Mouse (Mus musculus) CH12.LX (cell line): ENCODE measurements at regions not wholly inside any gene's neighbourhood (a gene's known extent, or its start where the extent isn't known, plus 50 kb on each side); places are given as distances from the start of the nearest gene placed in this dataset.

Experiments
- CTCF ChIP-seq, 2 experiments: IDR thresholded peaks in 1 of 2; conservative IDR thresholded peaks in 1 of 2; 2 replicates each; pipeline ENCODE4 v1.5.1; 2011 to 2012; ENCODE audit warnings: low read depth in 2 of 2, low read length in 2 of 2, improper control_type of control experiment in 1 of 2, inconsistent platforms in 1 of 2, mild to moderate bottlenecking in 1 of 2, moderate library complexity in 1 of 2
- ELF1 ChIP-seq: IDR thresholded peaks from 2 replicates; pipeline ENCODE4 v1.6.1; 2014; ENCODE audit warnings: low read depth, mild to moderate bottlenecking, inconsistent platforms, low read length, improper control_type of control experiment
- EP300 ChIP-seq: IDR thresholded peaks from 2 replicates; pipeline ENCODE4 v1.6.1; 2011; ENCODE audit warnings: low read length, improper control_type of control experiment
- HCFC1 ChIP-seq: IDR thresholded peaks from 2 replicates; pipeline ENCODE4 v1.6.1; 2012; ENCODE audit warnings: low read depth, mild to moderate bottlenecking, inconsistent platforms, low read length, improper control_type of control experiment
- JUND ChIP-seq: conservative IDR thresholded peaks from 2 replicates; pipeline ENCODE4 v1.6.1; 2011; ENCODE audit warnings: low read depth, low read length, improper control_type of control experiment
- MAFK ChIP-seq: IDR thresholded peaks from 2 replicates; pipeline ENCODE4 v1.6.1; 2011; ENCODE audit warnings: low read length, improper control_type of control experiment; ENCODE audit not compliant: insufficient replicate concordance
- MAZ ChIP-seq: IDR thresholded peaks from 2 replicates; pipeline ENCODE4 v1.6.1; 2012; ENCODE audit warnings: low read depth, mild to moderate bottlenecking, inconsistent platforms, low read length, improper control_type of control experiment, moderate library complexity
- MEF2A ChIP-seq: IDR thresholded peaks from 2 replicates; pipeline ENCODE4 v1.6.1; 2014; ENCODE audit warnings: low read depth, mild to moderate bottlenecking, inconsistent platforms, low read length, improper control_type of control experiment, borderline replicate concordance
- POLR2A ChIP-seq: IDR thresholded peaks from 2 replicates; pipeline ENCODE4 v1.6.1; 2011; ENCODE audit warnings: low read depth, mild to moderate bottlenecking, improper control_type of control experiment, low read length
- POLR2AphosphoS2 ChIP-seq: IDR thresholded peaks from 2 replicates; pipeline ENCODE4 v1.6.1; 2011; ENCODE audit warnings: low read depth, low read length, improper control_type of control experiment
- RCOR1 ChIP-seq: conservative IDR thresholded peaks from 2 replicates; pipeline ENCODE4 v1.6.1; 2012; ENCODE audit warnings: low read depth, mild to moderate bottlenecking, inconsistent platforms, low read length, improper control_type of control experiment
- SMC3 ChIP-seq: IDR thresholded peaks from 2 replicates; pipeline ENCODE4 v1.6.1; 2011; ENCODE audit warnings: low read depth, low read length, improper control_type of control experiment
- ZC3H11A ChIP-seq: IDR thresholded peaks from 2 replicates; pipeline ENCODE4 v1.6.1; 2012; ENCODE audit warnings: low read depth, mild to moderate bottlenecking, inconsistent platforms, low read length, improper control_type of control experiment
- ZNF384 ChIP-seq: IDR thresholded peaks from 2 replicates; pipeline ENCODE4 v1.6.1; 2012; ENCODE audit warnings: low read depth, low read length, improper control_type of control experiment, inconsistent platforms

DNA sequence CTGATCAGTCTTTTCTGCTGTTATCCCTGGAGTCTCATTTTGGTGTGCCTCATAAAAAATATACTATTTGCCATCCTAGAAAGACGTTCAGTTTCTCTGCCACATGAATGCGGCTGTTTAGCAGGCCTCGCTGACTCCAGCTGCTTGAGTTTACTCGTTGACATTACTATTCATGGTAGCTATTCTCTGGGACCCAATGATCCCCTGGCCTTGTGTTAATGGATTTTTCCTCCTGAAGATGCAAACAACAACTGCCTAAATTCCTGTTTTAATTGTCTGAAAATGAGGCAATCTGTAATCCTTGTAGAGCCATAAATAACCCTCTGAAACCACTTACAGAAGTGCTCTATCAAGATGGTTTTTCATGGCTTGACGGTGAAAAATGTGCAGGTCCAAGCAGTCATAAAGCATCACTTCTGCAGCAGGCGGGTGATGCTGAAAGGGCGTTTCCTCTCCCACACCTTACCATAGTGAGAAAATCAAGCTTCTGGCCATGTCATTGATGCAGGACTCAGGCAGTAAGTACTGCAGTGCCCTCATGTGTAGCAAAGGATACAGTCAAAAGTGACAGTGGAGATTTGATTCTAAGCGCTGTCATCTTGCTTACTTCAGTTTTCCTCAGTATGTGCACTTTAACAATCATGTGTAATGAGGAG is 419.7 kb upstream of the Lrp1b start:
- TF ChIP-seq CTCF (conservative IDR thresholded peaks at IDR 0.05 in 1 of 2, IDR thresholded peaks at IDR 0.05 in 1 of 2; ENCODE audit: low read depth in 2 of 2, low read length in 2 of 2) (no peak), RCOR1 (no peak), JUND (no peak), EP300 (no peak), SMC3 (no peak), POLR2AphosphoS2 (no peak), MAZ (no peak), ZNF384 (no peak), POLR2A (no peak), ZC3H11A (no peak), MAFK (no peak), HCFC1 (no peak), MEF2A (no peak), ELF1 (no peak)
